Mouse (Mus musculus) ES-Bruce4 (cell line): Measurements from ENCODE around the gene Vps18.

Experiments
- EP300 ChIP-seq: IDR thresholded peaks from 2 replicates; pipeline ENCODE4 v1.6.1; 2011; ENCODE audit warnings: low read depth, low read length; ENCODE audit not compliant: insufficient read depth
- POLR2A ChIP-seq: IDR thresholded peaks from one replicate; pipeline ENCODE4 v1.8.1; 2011; ENCODE audit warnings: low read length; ENCODE audit not compliant: insufficient read depth

DNA sequence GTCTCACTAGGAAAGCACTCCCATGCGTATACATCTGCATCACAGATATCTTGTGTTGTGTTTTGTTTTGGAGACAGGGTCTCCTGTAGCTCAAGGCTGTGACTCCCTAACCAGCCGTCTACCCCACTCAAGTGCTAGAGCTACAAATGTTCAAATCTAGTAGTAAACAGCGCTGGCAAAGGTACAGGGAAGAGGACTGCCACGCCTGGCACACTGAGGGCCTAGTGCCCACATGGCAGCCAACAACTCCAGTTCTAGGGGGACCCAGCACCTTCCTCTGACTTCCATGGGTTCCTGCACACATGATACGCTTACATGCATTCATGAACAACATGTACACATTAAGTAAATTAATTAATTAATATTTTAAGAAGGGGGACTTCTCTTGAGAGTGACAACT lies 3.7 kb downstream of the Vps18 start:
- no peak for TF ChIP-seq EP300
- no peak for TF ChIP-seq POLR2A
